Mouse (Mus musculus) cortical plate, adult 2 months (tissue): ENCODE data around the gene Gng8.

Experiments
- CTCF ChIP-seq: fragments of 200-500 bp; IDR thresholded peaks from 2 replicates; pipeline ENCODE4 v1.5.1; 2011; ENCODE audit warnings: mild to moderate bottlenecking, control low read depth, low read length; ENCODE audit not compliant: insufficient read depth; ENCODE audit errors: extremely low read depth
- POLR2A ChIP-seq: fragments of 200-500 bp; IDR thresholded peaks from 2 replicates; pipeline ENCODE4 v1.6.1; 2011; ENCODE audit warnings: mild to moderate bottlenecking, low read length, control low read depth; ENCODE audit not compliant: insufficient read depth; ENCODE audit errors: extremely low read depth

DNA sequence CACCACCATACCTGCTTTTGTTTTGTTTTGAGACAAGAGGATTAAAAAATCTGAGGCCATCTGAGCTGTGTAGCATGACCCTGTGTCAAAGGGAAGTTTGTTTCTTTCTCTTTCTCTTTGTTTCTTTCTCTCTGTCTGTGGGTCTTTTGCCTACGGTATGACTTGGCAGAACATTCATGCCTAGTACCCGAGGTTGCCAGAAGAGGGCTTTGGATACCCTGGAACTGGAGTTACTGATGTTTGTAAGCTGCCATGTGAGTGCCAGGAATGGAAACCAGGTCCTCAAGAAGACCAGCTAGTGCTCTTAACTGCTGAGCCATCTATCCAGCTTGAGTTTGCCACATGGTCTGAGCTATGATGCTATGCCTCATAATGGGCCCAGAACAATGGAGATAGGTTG, 36.8 kb downstream of the Gng8 start:
- TF ChIP-seq CTCF (no peak), POLR2A (no peak)
